Mouse (Mus musculus) E14TG2a.4 (cell line): ENCODE measurements around the gene Dab1.

Experiments
- CTCF ChIP-seq: conservative IDR thresholded peaks from 2 replicates; pipeline ENCODE4 v1.5.1; 2014; ENCODE audit warnings: low read length
- NANOG ChIP-seq: IDR thresholded peaks from 2 replicates; pipeline ENCODE4 v1.6.1; 2014; ENCODE audit warnings: borderline replicate concordance, low read length, mixed read lengths

- TF ChIP-seq CTCF (no peak), NANOG (no peak)
Measured at GRCm38 (mm10) chr4:104669406-104669805, 1050.2 kb downstream of the Dab1 start.
